Mouse (Mus musculus) neural tube, embryonic 11.5 days (tissue): ENCODE measurements around the gene Clcn1. TPM values are rescaled to one million over a fixed set of nuclear protein-coding genes. Genes with fewer than 3 reads are reported as not detected.

Experiments
- ATAC-seq: fragments of 200-750 bp; cut with Nextera tagmentation; 2 replicates; pipeline ENCODE4 v1.8.0; 2017; ENCODE audit warnings: moderate number of reproducible peaks, mild to moderate bottlenecking, moderate TSS enrichment, moderate library complexity; ENCODE audit not compliant: insufficient read depth, low FRiP score, low TSS enrichment
- DNase-seq: peaks from one replicate; pipeline ENCODE4 v3.0.0-alpha.2; 2015; ENCODE audit warnings: low spot score
- H3K27ac ChIP-seq: fragments of 300-500 bp; sonication (generic); 2 replicates; pipeline ENCODE4 v1.5.1; 2014; ENCODE audit warnings: low read depth, mild to moderate bottlenecking, low read length
- H3K27me3 ChIP-seq: fragments of 300-500 bp; sonication (generic); 2 replicates; pipeline ENCODE4 v1.6.1; 2014; ENCODE audit warnings: mild to moderate bottlenecking, low read length, mixed read lengths; ENCODE audit not compliant: control insufficient read depth, insufficient read depth
- H3K36me3 ChIP-seq: fragments of 300-500 bp; sonication (generic); 2 replicates; pipeline ENCODE4 v1.6.1; 2014; ENCODE audit warnings: mild to moderate bottlenecking, low read length, moderate library complexity, mixed read lengths; ENCODE audit not compliant: control insufficient read depth, insufficient read depth
- H3K4me1 ChIP-seq: fragments of 300-500 bp; sonication (generic); 2 replicates; pipeline ENCODE4 v1.6.1; 2014; ENCODE audit warnings: low read length, mixed read lengths; ENCODE audit not compliant: control insufficient read depth, insufficient read depth
- H3K4me2 ChIP-seq: fragments of 300-500 bp; sonication (generic); 2 replicates; pipeline ENCODE4 v1.6.1; 2014; ENCODE audit warnings: low read depth, mild to moderate bottlenecking, moderate library complexity
- H3K4me3 ChIP-seq: fragments of 300-500 bp; sonication (generic); 2 replicates; pipeline ENCODE4 v1.5.1; 2014; ENCODE audit warnings: low read depth, low read length
- H3K9ac ChIP-seq: fragments of 300-500 bp; sonication (generic); 2 replicates; pipeline ENCODE4 v1.6.1; 2014; ENCODE audit warnings: mild to moderate bottlenecking, low read length
- H3K9me3 ChIP-seq: fragments of 300-500 bp; sonication (generic); 2 replicates; pipeline ENCODE4 v1.6.1; 2016; ENCODE audit warnings: low read length; ENCODE audit not compliant: control insufficient read depth
- WGBS: fragments of 180-500 bp; shearing (Covaris S2); extraction: QIAGEN DNeasy Blood & Tissue Kit; methylation state at CpG from one replicate; pipeline ENCODE4 v1.1.7; 2014; 5-methylcytosine and 5-hydroxymethylcytosine counted together
- polyA plus RNA-seq: library from polyadenylated mRNA; unstranded; fragments of >200 nt; fragmentation: Nextera tagmentation; extraction: Ambion mirVana; gene quantifications from 2 replicates; pipeline ENCODE4 v1.2.1, GENCODE M21; 2014

Clcn1 gene
- polyA plus RNA-seq, 1 experiment from 2014 or later: 1.7 TPM

- H3K4me1 ChIP-seq: peaks cover 9% of the 10 kb centered on the region
- no peak overlapping the region for H3K27ac ChIP-seq
- 42% methylated on average over 13 of the region's 13 CpGs for WGBS
- ATAC-seq: no peak; the same call in 1 of the 2 replicates
- peaks cover 6% of the 10 kb centered on the region; the same call in 1 of the 2 replicates for H3K36me3 ChIP-seq
- H3K4me2 ChIP-seq: peak overlapping the region; percentile 63
- H3K9ac ChIP-seq: peak overlapping the region; percentile 88
- H3K4me3 ChIP-seq: peak overlapping the region; percentile 84
- H3K9me3 ChIP-seq: no peaks in the 10 kb centered on the region
- no peak for DNase-seq
- no peaks in the 10 kb centered on the region for H3K27me3 ChIP-seq
Observed at GRCm38 (mm10) chr6:42350968-42351775, 64.7 kb downstream of the Clcn1 start.

GRCm38 (mm10) chr6:42351776-42352485, 65.4 kb downstream of the Clcn1 start:
- Histone ChIP-seq H3K36me3 (peaks cover 6% of the 10 kb centered on the region), H3K4me1 (peaks cover 9% of the 10 kb centered on the region), H3K4me2 (no peak overlapping the region), H3K4me3 (no peak overlapping the region), H3K9ac (no peak overlapping the region), H3K27ac (no peak overlapping the region), H3K27me3 (no peaks in the 10 kb centered on the region), H3K9me3 (no peaks in the 10 kb centered on the region)
- WGBS: 92% methylated on average over 7 of the region's 7 CpGs
- ATAC-seq (no peak), DNase-seq (no peak)

- H3K27ac ChIP-seq: no peak overlapping the region
- H3K9ac ChIP-seq: no peak overlapping the region
- H3K4me3 ChIP-seq: no peak overlapping the region
- H3K4me1 ChIP-seq: peaks cover 9% of the 10 kb centered on the region
- H3K4me2 ChIP-seq: no peak overlapping the region
- H3K36me3 ChIP-seq: peaks cover 6% of the 10 kb centered on the region
- no peaks in the 10 kb centered on the region for H3K27me3 ChIP-seq
- ATAC-seq (no peak), DNase-seq (no peak)
- 97% methylated on average over 1 of the region's 1 CpGs for WGBS
- H3K9me3 ChIP-seq: no peaks in the 10 kb centered on the region
Observed at GRCm38 (mm10) chr6:42352486-42352846, 66.0 kb downstream of the Clcn1 start.

DNA sequence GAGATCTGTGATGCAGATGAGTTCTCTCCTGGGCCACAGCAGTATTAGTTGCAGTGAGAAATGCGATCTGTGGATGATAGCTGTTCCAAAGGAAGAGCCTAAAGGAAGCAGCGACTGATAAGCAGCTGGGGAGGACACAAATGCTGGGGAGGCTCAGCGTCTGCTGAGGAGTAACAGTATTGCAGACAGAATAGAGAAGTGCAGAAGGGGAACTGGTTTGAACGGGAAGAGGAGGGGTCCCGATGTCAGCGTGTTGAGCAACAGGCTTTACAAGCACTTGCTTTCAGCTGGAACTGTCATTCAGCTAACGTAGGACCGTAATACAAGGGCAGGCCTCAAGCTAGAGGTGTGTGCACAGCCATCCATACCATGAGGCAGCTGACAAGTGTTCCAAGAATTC, 66.7 kb downstream of the Clcn1 start:
- Histone ChIP-seq H3K9me3 (no peaks in the 10 kb centered on the region), H3K27me3 (no peaks in the 10 kb centered on the region), H3K27ac (no peak overlapping the region), H3K36me3 (peaks cover 9% of the 10 kb centered on the region), H3K4me2 (no peak overlapping the region), H3K9ac (no peak overlapping the region), H3K4me3 (no peak overlapping the region), H3K4me1 (peaks cover 9% of the 10 kb centered on the region)
- no peak for ATAC-seq
- no peak for DNase-seq
- WGBS: 74% methylated on average over 8 of the region's 8 CpGs

DNA sequence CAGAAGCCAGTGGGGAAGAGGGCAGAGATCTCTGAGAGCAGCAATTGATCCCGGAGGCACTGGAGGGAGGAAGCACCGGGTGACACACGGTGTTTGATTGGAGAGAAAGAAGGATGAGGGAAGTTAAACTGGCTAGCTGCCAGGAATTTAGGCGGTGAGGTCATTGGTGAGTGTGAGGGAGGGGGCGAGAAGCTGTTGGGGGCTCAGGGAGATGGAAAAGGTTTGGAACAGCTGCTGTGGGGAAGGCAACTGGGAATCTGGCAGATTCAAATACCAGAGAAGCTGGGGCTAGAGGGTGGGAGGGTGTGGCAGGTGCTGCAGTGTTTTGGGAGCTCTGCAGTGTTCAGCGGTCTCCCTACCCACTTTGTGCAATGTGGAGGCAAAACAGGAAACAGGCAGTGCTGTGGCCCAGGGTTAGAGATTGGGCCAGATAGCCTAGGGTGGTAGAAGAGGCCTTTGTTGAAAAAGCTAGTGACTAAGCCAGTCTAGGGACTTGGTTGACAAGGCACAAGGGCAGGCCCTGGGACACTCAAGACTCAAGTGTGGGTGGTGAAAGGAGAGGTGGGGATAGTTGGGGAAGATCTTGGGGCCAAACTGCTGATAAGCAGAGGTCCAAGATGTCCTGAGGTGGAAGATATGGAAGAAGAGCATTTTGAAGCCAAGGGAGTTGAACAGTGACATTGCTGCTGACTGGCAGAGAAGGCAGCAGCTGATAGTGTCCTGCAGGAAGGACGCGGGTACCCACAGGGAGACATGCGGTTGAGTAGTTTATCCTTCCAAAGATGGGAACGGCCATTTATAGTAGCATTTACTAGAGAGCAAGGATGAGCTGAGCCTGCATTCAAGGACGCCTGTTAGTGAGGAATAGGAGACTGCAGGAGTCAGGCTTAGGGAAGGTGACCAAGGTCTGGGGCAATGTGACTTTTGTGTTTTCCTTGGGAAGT, 67.9 kb downstream of the Clcn1 start:
- H3K4me1 ChIP-seq: peaks cover 9% of the 10 kb centered on the region
- H3K27me3 ChIP-seq: no peaks in the 10 kb centered on the region
- no peak overlapping the region for H3K27ac ChIP-seq
- DNase-seq (no peak), ATAC-seq (no peak)
- H3K9ac ChIP-seq: no peak overlapping the region
- no peaks in the 10 kb centered on the region for H3K9me3 ChIP-seq
- 73% methylated on average over 11 of the region's 11 CpGs for WGBS
- no peak overlapping the region for H3K4me2 ChIP-seq
- no peak overlapping the region for H3K4me3 ChIP-seq
- peaks cover 13% of the 10 kb centered on the region for H3K36me3 ChIP-seq

GRCm38 (mm10) chr6:42355366-42355765, 68.9 kb downstream of the Clcn1 start:
- no peak overlapping the region for H3K27ac ChIP-seq
- no peaks in the 10 kb centered on the region for H3K27me3 ChIP-seq
- no peak overlapping the region for H3K9ac ChIP-seq
- no peak for DNase-seq
- peaks cover 14% of the 10 kb centered on the region for H3K36me3 ChIP-seq
- peaks cover 9% of the 10 kb centered on the region for H3K4me1 ChIP-seq
- ATAC-seq: no peak
- no peak overlapping the region for H3K4me2 ChIP-seq
- 91% methylated on average over 6 of the region's 6 CpGs for WGBS
- H3K4me3 ChIP-seq: no peak overlapping the region
- H3K9me3 ChIP-seq: no peaks in the 10 kb centered on the region

DNA sequence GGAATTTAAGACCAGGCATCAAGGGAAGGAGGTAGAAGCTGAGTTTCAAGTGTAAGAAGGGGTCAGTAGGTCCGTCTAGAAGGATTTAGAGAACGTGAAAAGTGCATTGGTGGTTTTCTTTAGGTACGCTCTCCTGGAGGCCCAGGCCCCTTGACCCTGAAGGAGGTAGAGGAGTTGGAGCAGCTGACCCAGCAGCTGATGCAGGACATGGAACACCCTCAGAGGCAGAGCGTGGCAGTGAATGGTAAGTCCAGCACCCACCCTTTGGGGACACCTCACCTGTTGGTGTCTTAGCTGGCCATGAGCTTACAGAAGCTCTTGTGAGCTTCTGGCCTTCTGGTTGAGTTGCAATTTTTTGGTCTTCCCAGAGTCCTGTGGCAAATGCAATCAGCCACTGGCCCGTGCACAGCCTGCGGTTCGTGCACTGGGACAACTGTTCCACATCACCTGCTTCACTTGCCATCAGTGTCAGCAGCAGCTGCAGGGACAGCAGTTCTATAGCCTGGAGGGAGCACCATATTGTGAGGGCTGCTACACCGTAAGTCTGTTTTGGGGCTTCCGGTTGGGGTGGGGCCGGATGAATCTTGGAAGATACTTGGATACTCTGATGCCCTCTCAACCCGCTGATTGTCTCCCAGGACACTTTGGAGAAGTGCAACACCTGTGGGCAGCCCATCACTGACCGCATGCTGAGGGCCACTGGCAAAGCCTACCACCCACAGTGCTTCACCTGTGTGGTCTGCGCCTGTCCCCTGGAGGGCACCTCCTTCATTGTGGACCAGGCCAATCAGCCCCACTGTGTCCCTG, 69.5 kb downstream of the Clcn1 start:
- Histone ChIP-seq H3K27ac (no peak overlapping the region), H3K4me3 (no peak overlapping the region), H3K4me2 (no peak overlapping the region), H3K27me3 (no peaks in the 10 kb centered on the region), H3K9ac (no peak overlapping the region), H3K36me3 (peaks cover 14% of the 10 kb centered on the region), H3K4me1 (peaks cover 6% of the 10 kb centered on the region), H3K9me3 (no peaks in the 10 kb centered on the region)
- WGBS: 94% methylated on average over 13 of the region's 13 CpGs
- no peak for ATAC-seq
- no peak for DNase-seq

- Histone ChIP-seq H3K27me3 (no peaks in the 10 kb centered on the region), H3K36me3 (peaks cover 14% of the 10 kb centered on the region), H3K4me2 (no peak overlapping the region), H3K4me3 (no peak overlapping the region), H3K9ac (no peak overlapping the region), H3K27ac (no peak overlapping the region), H3K9me3 (no peaks in the 10 kb centered on the region), H3K4me1 (no peaks in the 10 kb centered on the region)
- no peak for ATAC-seq
- WGBS: 89% methylated on average over 5 of the region's 5 CpGs
- DNase-seq: no peak
Observed at GRCm38 (mm10) chr6:42356913-42357312, 70.4 kb downstream of the Clcn1 start.
